In the genomic region with DNA sequence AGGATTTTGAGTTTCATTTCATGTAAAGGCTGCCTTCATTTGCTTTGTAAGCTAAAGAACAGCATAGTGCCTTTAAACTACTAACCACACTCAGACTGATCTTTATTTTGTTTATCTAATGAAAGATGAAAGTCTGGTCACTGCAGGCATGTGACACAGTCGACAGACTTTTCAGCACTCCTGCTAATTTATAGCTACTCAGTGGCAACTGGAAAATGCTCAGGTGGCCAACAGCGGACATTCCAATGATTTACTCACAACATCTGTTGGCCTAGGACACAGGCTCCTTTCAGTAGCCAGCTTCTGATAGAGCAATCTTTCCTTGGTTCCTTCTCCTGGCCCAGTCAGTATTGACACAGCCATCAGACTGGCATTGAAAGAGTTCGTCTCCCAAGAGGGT, we compare ENCODE assay signal across 23 mouse cellular contexts.
DNase-seq lines count a peak whose midpoint lies in the region; ATAC-seq and TF ChIP-seq lines count a peak whose summit lies in the region.
"Had no signal": no experiment of that assay in that cellular context is flagged by ENCODE, and none has a peak within 500 bp of the region (broad histone marks: within the 10 kb centered on the region; RNA-seq: fewer than 3 reads in every experiment).

No protein-coding gene starts in this region.

- no peaks in the 10 kb centered on the region for H3K27me3 ChIP-seq in kidney, postnatal 0 days (ENCODE audit: insufficient read depth, low read length)
- no peaks in the 10 kb centered on the region for H3K27me3 ChIP-seq in limb, embryonic 11.5 days (ENCODE audit: control insufficient read depth, insufficient read depth, low read length)
- H3K27me3 ChIP-seq: megakaryocyte, embryonic 14.5 days; neural tube, embryonic 13.5 days; stomach, embryonic 15.5 days had no signal

- H3K9ac ChIP-seq in kidney, postnatal 0 days (ENCODE audit: low read depth, low read length), result no peak overlapping the region
- no peak overlapping the region for H3K9ac ChIP-seq in limb, embryonic 11.5 days (ENCODE audit: low read length)
- H3K9ac ChIP-seq: liver, embryonic 14.5 days; lung, embryonic 14.5 days; neural tube, embryonic 13.5 days; stomach, embryonic 15.5 days had no signal

- H3K9me3 ChIP-seq in kidney, postnatal 0 days (replicated peaks; ENCODE audit: low read length), result no peaks in the 10 kb centered on the region
- no peaks in the 10 kb centered on the region for H3K9me3 ChIP-seq in limb, embryonic 11.5 days (ENCODE audit: control insufficient read depth, low read length)
- H3K9me3 ChIP-seq: megakaryocyte, embryonic 14.5 days; neural tube, embryonic 13.5 days; stomach, embryonic 15.5 days had no signal

- DNase-seq in kidney, postnatal 0 days (ENCODE audit: low spot score), result peak; percentile 16
- no peak for DNase-seq in kidney, postnatal 25 days
- DNase-seq in embryo, embryonic 11 days, result peak; percentile 60
- DNase-seq in limb, embryonic 11.5 days (ENCODE audit: low spot score), result peak; percentile 55
- no peak for DNase-seq in left cerebral cortex, postnatal 4 days
- no peak for DNase-seq in cerebellum, adult 11 months
- no peak for DNase-seq in layer of hippocampus, adult 2 months (ENCODE audit: low spot score in 2 of 2)
- DNase-seq: adrenal gland, postnatal 10 days; cerebellum, adult 9-11 months; gastrocnemius, postnatal 14 days; heart, adult 11 months; kidney, adult 18-20 months; lung, embryonic 14.5 days; midbrain, embryonic 14.5 days; right cerebral cortex, adult 18-20 months; thymus, postnatal 25 days had no signal

- no peaks in the 10 kb centered on the region for H3K4me1 ChIP-seq in kidney, postnatal 0 days (replicated peaks; ENCODE audit: insufficient read depth, low read length)
- no peaks in the 10 kb centered on the region for H3K4me1 ChIP-seq in limb, embryonic 11.5 days (ENCODE audit: control insufficient read depth, insufficient read depth, low read length)
- H3K4me1 ChIP-seq: megakaryocyte, embryonic 14.5 days; neural tube, embryonic 13.5 days; stomach, embryonic 15.5 days had no signal

- H3K4me2 ChIP-seq in kidney, postnatal 0 days (ENCODE audit: low read length), result no peak overlapping the region
- H3K4me2 ChIP-seq in limb, embryonic 11.5 days (ENCODE audit: low read depth, severe bottlenecking), result no peak overlapping the region
- H3K4me2 ChIP-seq: heart, embryonic 11.5 days; lung, embryonic 14.5 days; neural tube, embryonic 13.5 days; stomach, embryonic 15.5 days had no signal

- ATAC-seq in kidney, postnatal 0 days (replicated peaks; ENCODE audit: low FRiP score, low read depth), result no peak
- ATAC-seq in limb, embryonic 11.5 days (ENCODE audit: insufficient number of reproducible peaks, low FRiP score, low TSS enrichment, low read depth), result no peak
- ATAC-seq: forebrain, embryonic 16.5 days; hindbrain, postnatal 0 days had no signal

- WGBS in kidney, postnatal 0 days, result 19% methylated on average over 3 of the region's 3 CpGs
- WGBS in limb, embryonic 11.5 days, result 6% methylated on average over 3 of the region's 3 CpGs

- no peak overlapping the region for H3K4me3 ChIP-seq in kidney, postnatal 0 days (replicated peaks; ENCODE audit: low read depth, low read length)
- H3K4me3 ChIP-seq in limb, embryonic 11.5 days (ENCODE audit: low read depth, low read length), result no peak overlapping the region
- no peak overlapping the region for H3K4me3 ChIP-seq in layer of hippocampus, adult 2 months
- H3K4me3 ChIP-seq: megakaryocyte, embryonic 14.5 days; neural tube, embryonic 13.5 days; stomach, embryonic 15.5 days had no signal

- H3K27ac ChIP-seq in kidney, postnatal 0 days, result no peak overlapping the region
- H3K27ac ChIP-seq in limb, embryonic 11.5 days (replicated peaks; ENCODE audit: low read depth, low read length), result no peak overlapping the region
- H3K27ac ChIP-seq in layer of hippocampus, adult 2 months, result no peak overlapping the region
- H3K27ac ChIP-seq: hindbrain, postnatal 0 days; liver, embryonic 14.5 days; neural tube, embryonic 13.5 days; stomach, embryonic 15.5 days had no signal

- no peak for TF ChIP-seq CTCF in kidney, postnatal 0 days (IDR thresholded peaks at IDR 0.05; ENCODE audit: low read depth)
- no peak for TF ChIP-seq CTCF in layer of hippocampus, adult 2 months (conservative IDR thresholded peaks at IDR 0.05)

- no peaks in the 10 kb centered on the region for H3K36me3 ChIP-seq in kidney, postnatal 0 days (ENCODE audit: insufficient read depth, low read length)
- no peaks in the 10 kb centered on the region for H3K36me3 ChIP-seq in limb, embryonic 11.5 days (ENCODE audit: control insufficient read depth, insufficient read depth, low read length)
- H3K36me3 ChIP-seq: neural tube, embryonic 13.5 days; stomach, embryonic 15.5 days had no signal

- intact Hi-C loops in left cerebral cortex, postnatal 4 days (cut with DNase I), result no loop called here

Comparison
In these comparisons a context has a peak if more than half of its experiments do, and no peak if none do; other contexts are left out.
1. DNase-seq: peak in kidney, postnatal 0 days (single experiment), embryo, embryonic 11 days (single experiment) and limb, embryonic 11.5 days (single experiment); none in kidney, postnatal 25 days (0 of 2), left cerebral cortex, postnatal 4 days (single experiment), cerebellum, adult 11 months (single experiment) and layer of hippocampus, adult 2 months (0 of 2).